Mouse (Mus musculus) CH12.LX (cell line): ENCODE measurements around the gene Rab20. TPM values are rescaled to one million over a fixed set of nuclear protein-coding genes. Genes with fewer than 3 reads are reported as not detected.
"Not testable (repeated sequence)": the region's sequence is repeated elsewhere in the genome, so short reads cannot be mapped to it uniquely, and the experiment has no call there.

ENCODE experiments used
- DNase-seq: peaks from one replicate; pipeline ENCODE4 v3.0.0-alpha.2; 2013; ENCODE audit errors: extremely low read depth
- H3K27ac ChIP-seq: 2 replicates; pipeline ENCODE4 v1.5.1; 2012; ENCODE audit warnings: low read depth, mild to moderate bottlenecking, control low read depth, moderate library complexity; ENCODE audit not compliant: insufficient read depth
- H3K27me3 ChIP-seq: replicated peaks from 2 replicates; pipeline ENCODE3; 2012; ENCODE audit warnings: inconsistent platforms
- H3K36me3 ChIP-seq, 2 experiments: replicated peaks in 1 of 2; 2 replicates each; pipeline versions ENCODE3 to v1.6.1; 2012; ENCODE audit warnings: inconsistent platforms in 1 of 2, low read length in 1 of 2, mild to moderate bottlenecking in 1 of 2, mixed read lengths in 1 of 2, moderate library complexity in 1 of 2; ENCODE audit not compliant: control insufficient read depth in 1 of 2, insufficient read depth in 1 of 2
- H3K4me1 ChIP-seq, 2 experiments: 2 replicates each; pipeline ENCODE4 v1.6.1; 2012; ENCODE audit warnings: inconsistent platforms in 1 of 2, moderate library complexity in 1 of 2; ENCODE audit not compliant: insufficient read depth in 2 of 2, control insufficient read depth in 1 of 2
- H3K4me2 ChIP-seq: 2 replicates; pipeline ENCODE4 v1.6.1; 2012; ENCODE audit warnings: low read depth, mild to moderate bottlenecking, control low read depth; ENCODE audit not compliant: poor library complexity, insufficient read depth, severe bottlenecking
- H3K4me3 ChIP-seq, 3 experiments: fragments of 150-350 bp in 1 of 3; sonication (generic) in 1 of 3; replicated peaks in 1 of 3; 2 replicates each; pipeline versions ENCODE3 to v1.5.1; 2011 to 2012; ENCODE audit warnings: low read depth in 2 of 3, low read length in 2 of 3, mild to moderate bottlenecking in 2 of 3, moderate library complexity in 2 of 3, control low read depth in 1 of 3, improper control_type of control experiment in 1 of 3, inconsistent platforms in 1 of 3, mixed read lengths in 1 of 3; ENCODE audit not compliant: poor library complexity in 1 of 3
- H3K79me2 ChIP-seq: replicated peaks from 2 replicates; pipeline ENCODE4 v1.6.1; 2012; ENCODE audit warnings: mild to moderate bottlenecking, moderate library complexity; ENCODE audit not compliant: control insufficient read depth, poor library complexity, insufficient read depth, severe bottlenecking; ENCODE audit errors: extremely low read depth
- H3K9ac ChIP-seq: 2 replicates; pipeline ENCODE4 v1.6.1; 2012; ENCODE audit warnings: low read depth, mild to moderate bottlenecking, control low read depth, moderate library complexity; ENCODE audit not compliant: insufficient read depth
- H3K9me3 ChIP-seq: replicated peaks from 2 replicates; pipeline ENCODE3; 2012; ENCODE audit warnings: low read length, inconsistent platforms, mixed read lengths
- BHLHE40 ChIP-seq: IDR thresholded peaks from 2 replicates; pipeline ENCODE4 v1.6.1; 2011; ENCODE audit warnings: mild to moderate bottlenecking, low read depth, low read length, improper control_type of control experiment
- CHD1 ChIP-seq: IDR thresholded peaks from 2 replicates; pipeline ENCODE4 v1.6.1; 2012; ENCODE audit warnings: low read depth, low read length, improper control_type of control experiment, inconsistent platforms
- CHD2 ChIP-seq: IDR thresholded peaks from 2 replicates; pipeline ENCODE4 v1.6.1; 2011; ENCODE audit warnings: low read length, improper control_type of control experiment
- E2F4 ChIP-seq: IDR thresholded peaks from 2 replicates; pipeline ENCODE4 v1.6.1; 2011; ENCODE audit warnings: low read depth, low read length, improper control_type of control experiment; ENCODE audit not compliant: insufficient replicate concordance
- ELF1 ChIP-seq: IDR thresholded peaks from 2 replicates; pipeline ENCODE4 v1.6.1; 2014; ENCODE audit warnings: low read depth, mild to moderate bottlenecking, inconsistent platforms, low read length, improper control_type of control experiment
- EP300 ChIP-seq: IDR thresholded peaks from 2 replicates; pipeline ENCODE4 v1.6.1; 2011; ENCODE audit warnings: low read length, improper control_type of control experiment
- ETS1 ChIP-seq: conservative IDR thresholded peaks from 2 replicates; pipeline ENCODE4 v1.6.1; 2012; ENCODE audit warnings: low read depth, mild to moderate bottlenecking, inconsistent platforms, low read length, improper control_type of control experiment, moderate library complexity
- GABPA ChIP-seq: IDR thresholded peaks from 2 replicates; pipeline ENCODE4 v1.6.1; 2012; ENCODE audit warnings: low read depth, low read length, improper control_type of control experiment, inconsistent platforms; ENCODE audit not compliant: insufficient replicate concordance
- HCFC1 ChIP-seq: IDR thresholded peaks from 2 replicates; pipeline ENCODE4 v1.6.1; 2012; ENCODE audit warnings: low read depth, mild to moderate bottlenecking, inconsistent platforms, low read length, improper control_type of control experiment
- IRF4 ChIP-seq: IDR thresholded peaks from 2 replicates; pipeline ENCODE4 v1.6.1; 2014; ENCODE audit warnings: low read depth, mild to moderate bottlenecking, inconsistent platforms, low read length, improper control_type of control experiment
- JUN ChIP-seq: IDR thresholded peaks from 2 replicates; pipeline ENCODE4 v1.6.1; 2011; ENCODE audit warnings: low read depth, mild to moderate bottlenecking, low read length, improper control_type of control experiment, moderate library complexity; ENCODE audit not compliant: insufficient read depth
- JUND ChIP-seq: conservative IDR thresholded peaks from 2 replicates; pipeline ENCODE4 v1.6.1; 2011; ENCODE audit warnings: low read depth, low read length, improper control_type of control experiment
- KAT2A ChIP-seq: IDR thresholded peaks from 2 replicates; pipeline ENCODE4 v1.6.1; 2012; ENCODE audit warnings: low read length, improper control_type of control experiment, inconsistent platforms; ENCODE audit not compliant: insufficient replicate concordance
- MAFK ChIP-seq: IDR thresholded peaks from 2 replicates; pipeline ENCODE4 v1.6.1; 2011; ENCODE audit warnings: low read length, improper control_type of control experiment; ENCODE audit not compliant: insufficient replicate concordance
- MAX ChIP-seq: IDR thresholded peaks from 2 replicates; pipeline ENCODE4 v1.6.1; 2011; ENCODE audit warnings: low read length, improper control_type of control experiment
- MXI1 ChIP-seq: IDR thresholded peaks from 2 replicates; pipeline ENCODE4 v1.6.1; 2011; ENCODE audit warnings: mild to moderate bottlenecking, low read depth, low read length, improper control_type of control experiment
- MYC ChIP-seq: IDR thresholded peaks from 2 replicates; pipeline ENCODE4 v1.6.1; 2011; ENCODE audit warnings: low read depth, mild to moderate bottlenecking, improper control_type of control experiment, low read length
- NRF1 ChIP-seq: IDR thresholded peaks from 2 replicates; pipeline ENCODE4 v1.6.1; 2014; ENCODE audit warnings: low read depth, mild to moderate bottlenecking, inconsistent platforms, low read length, improper control_type of control experiment, moderate library complexity
- PAX5 ChIP-seq: IDR thresholded peaks from 2 replicates; pipeline ENCODE4 v1.6.1; 2012; ENCODE audit warnings: low read length, inconsistent platforms, mixed read lengths
- POLR2A ChIP-seq: IDR thresholded peaks from 2 replicates; pipeline ENCODE4 v1.6.1; 2011; ENCODE audit warnings: low read depth, mild to moderate bottlenecking, improper control_type of control experiment, low read length
- POLR2AphosphoS2 ChIP-seq: IDR thresholded peaks from 2 replicates; pipeline ENCODE4 v1.6.1; 2011; ENCODE audit warnings: low read depth, low read length, improper control_type of control experiment
- SMC3 ChIP-seq: IDR thresholded peaks from 2 replicates; pipeline ENCODE4 v1.6.1; 2011; ENCODE audit warnings: low read depth, low read length, improper control_type of control experiment
- TCF12 ChIP-seq: IDR thresholded peaks from 2 replicates; pipeline ENCODE4 v1.6.1; 2014; ENCODE audit warnings: low read depth, mild to moderate bottlenecking, inconsistent platforms, low read length, improper control_type of control experiment
- UBTF ChIP-seq: IDR thresholded peaks from 2 replicates; pipeline ENCODE4 v1.6.1; 2012; ENCODE audit warnings: low read depth, mild to moderate bottlenecking, inconsistent platforms, low read length, improper control_type of control experiment, moderate library complexity
- USF1 ChIP-seq: IDR thresholded peaks from 2 replicates; pipeline ENCODE4 v1.6.1; 2014; ENCODE audit warnings: low read depth, mild to moderate bottlenecking, inconsistent platforms, low read length, improper control_type of control experiment
- ZKSCAN1 ChIP-seq: IDR thresholded peaks from 2 replicates; pipeline ENCODE4 v1.6.1; 2012; ENCODE audit warnings: low read depth, inconsistent platforms, low read length, improper control_type of control experiment, borderline replicate concordance
- dilution Hi-C: fragments of 300-500 bp; cut with MboI; formaldehyde crosslinking; loops from 2 replicates; pipeline ENCODE4 v1.14.3; 2020; ENCODE audit warnings: low sequenced_read_pairs; ENCODE audit not compliant: extremely low pct_unique_long_range_greater_than_20kb, extremely low pct_ligation_motif_present
- in situ Hi-C: fragments of 300-500 bp; cut with MboI; formaldehyde crosslinking; loops from 3 replicates; pipeline ENCODE4 v1.14.3; 2019; ENCODE audit warnings: low sequenced_read_pairs, low pct_ligation_motif_present, low pct_unique_long_range_greater_than_20kb, mixed read lengths
- polyA plus RNA-seq: library from polyadenylated mRNA; unstranded; fragments of >175 nt; gene quantifications from 2 replicates; pipeline ENCODE4 v1.2.1, GENCODE M21; 2012; ENCODE audit warnings: low read depth; ENCODE audit not compliant: insufficient read length
- total RNA-seq, 2 experiments: library from RNA; depleted of rRNA; stranded (reverse); fragments of 300-350 nt in 1 of 2; fragments of >200 nt in 1 of 2; gene quantifications; 2 replicates each; pipeline ENCODE4 v1.2.3; 2012 to 2014

Gene Rab20
- total and polyA plus RNA-seq, 3 experiments: 12.8 to 22.8 (median 18.2) TPM

GRCm38 (mm10) chr8:11492340-11492739, 13.8 kb upstream of the Rab20 start:
- H3K27ac ChIP-seq, H3K4me3 ChIP-seq, H3K36me3 ChIP-seq, H3K4me2 ChIP-seq, H3K9ac ChIP-seq, dilution Hi-C loops, H3K9me3 ChIP-seq, in situ Hi-C loops, H3K79me2 ChIP-seq, DNase-seq, H3K27me3 ChIP-seq: not testable (repeated sequence)
- peaks cover 0 to 11% of the 10 kb centered on the region in 2 experiments; a peak in 3 of 4 replicates for H3K4me1 ChIP-seq

GRCm38 (mm10) chr8:11487229-11487628, 8.7 kb upstream of the Rab20 start:
- dilution Hi-C loops: no loop called here
- H3K9me3 ChIP-seq: no peaks in the 10 kb centered on the region
- peaks cover 10% of the 10 kb centered on the region for H3K27me3 ChIP-seq
- no peak for DNase-seq
- H3K36me3 ChIP-seq: no peaks in the 10 kb centered on the region
- TF ChIP-seq KAT2A (no peak), BHLHE40 (0 out of 2 replicates have a peak, but pooled peaks have one; percentile 21), POLR2AphosphoS2 (no peak), CHD1 (no peak), MAFK (peak; percentile 43; the same call in 1 of the 2 replicates), IRF4 (peak; percentile 54; the same call in 1 of the 2 replicates), JUN (peak; percentile 19; the same call in 1 of the 2 replicates), JUND (peak; percentile 42), TCF12 (no peak), EP300 (peak; percentile 59), ZKSCAN1 (no peak), POLR2A (no peak), MYC (no peak), PAX5 (no peak)
- H3K79me2 ChIP-seq: no peaks in the 10 kb centered on the region
- H3K4me3 ChIP-seq: no peak overlapping the region
- no peak overlapping the region for H3K4me2 ChIP-seq
- peaks cover 7% of the 10 kb centered on the region in 2 experiments for H3K4me1 ChIP-seq
- no peak overlapping the region for H3K9ac ChIP-seq
- in situ Hi-C loops: loop anchor here (5.0 kb wide), 1 partner anchor 35 kb away; no protein-coding TSS in a partner anchor
- no peak overlapping the region for H3K27ac ChIP-seq

DNA sequence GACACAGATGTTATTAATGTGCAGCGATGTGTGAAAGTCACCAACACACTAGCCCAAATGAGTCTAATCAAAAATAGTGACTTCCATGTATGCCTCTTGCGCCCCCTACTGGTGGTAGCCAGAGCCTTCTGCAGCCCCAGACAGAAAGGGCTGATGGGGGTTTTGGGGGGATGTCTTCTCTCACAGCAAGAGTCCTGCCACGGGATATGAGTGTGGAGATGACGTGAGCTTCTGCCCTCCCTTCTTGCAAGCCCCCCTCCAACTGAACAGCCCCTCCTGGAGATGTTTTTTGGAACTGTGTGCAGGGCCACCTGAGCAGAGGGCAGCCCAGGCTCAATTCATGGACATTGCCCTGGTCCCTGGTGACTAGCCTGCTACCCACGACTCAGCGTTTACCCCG, 7.6 kb upstream of the Rab20 start:
- Histone ChIP-seq H3K79me2 (no peaks in the 10 kb centered on the region), H3K36me3 (no peaks in the 10 kb centered on the region), H3K4me1 (peaks cover 7% of the 10 kb centered on the region in 2 experiments), H3K27me3 (peaks cover 18% of the 10 kb centered on the region), H3K9me3 (no peaks in the 10 kb centered on the region), H3K4me3 (no peak overlapping the region), H3K4me2 (peak overlapping the region; percentile 22; the same call in 1 of the 2 replicates), H3K27ac (no peak overlapping the region), H3K9ac (no peak overlapping the region)
- in situ Hi-C loops (loop anchor here (5.0 kb wide), 1 partner anchor 34 kb away; no protein-coding TSS in a partner anchor), dilution Hi-C loops (no loop called here)
- DNase-seq: peak; percentile 71
- no peak for TF ChIP-seq E2F4
- TF ChIP-seq CHD2: no peak
- TF ChIP-seq MAFK: no peak
- TF ChIP-seq MYC: 0 out of 2 replicates have a peak, but pooled peaks have one; percentile 30
- TF ChIP-seq POLR2AphosphoS2: no peak
- TF ChIP-seq MAX: no peak
- no peak for TF ChIP-seq NRF1
- TF ChIP-seq ETS1: no peak
- no peak for TF ChIP-seq USF1
- TF ChIP-seq GABPA: no peak
- no peak for TF ChIP-seq ELF1
- no peak for TF ChIP-seq MXI1
- peak; percentile 36; the same call in 1 of the 2 replicates for TF ChIP-seq JUND
- peak; percentile 96 for TF ChIP-seq SMC3
- no peak for TF ChIP-seq KAT2A
- no peak for TF ChIP-seq HCFC1
- no peak for TF ChIP-seq UBTF
